Mouse (Mus musculus) hindbrain, postnatal 0 days (tissue): Measurements from ENCODE around the gene Sema5b. TPM values are rescaled to one million over a fixed set of nuclear protein-coding genes. Genes with fewer than 3 reads are reported as not detected.

ENCODE experiments used
- ATAC-seq: fragments of 200-750 bp; cut with Nextera tagmentation; 2 replicates; pipeline ENCODE4 v1.8.0; 2017; ENCODE audit warnings: mild to moderate bottlenecking, moderate TSS enrichment, moderate library complexity
- DNase-seq: peaks from one replicate; pipeline ENCODE4 v3.0.0-alpha.2; 2015; ENCODE audit warnings: low spot score
- H3K27ac ChIP-seq: fragments of 300-500 bp; sonication (generic); 2 replicates; pipeline ENCODE4 v1.5.1; 2014; ENCODE audit warnings: mild to moderate bottlenecking
- H3K27me3 ChIP-seq: fragments of 300-500 bp; sonication (generic); 2 replicates; pipeline ENCODE4 v1.6.1; 2014; ENCODE audit warnings: low read length, mixed read lengths; ENCODE audit not compliant: insufficient read depth
- H3K36me3 ChIP-seq: fragments of 300-500 bp; sonication (generic); 2 replicates; pipeline ENCODE4 v1.6.1; 2014; ENCODE audit warnings: low read length, mixed read lengths; ENCODE audit not compliant: insufficient read depth
- H3K4me1 ChIP-seq: fragments of 300-500 bp; sonication (generic); 2 replicates; pipeline ENCODE4 v1.6.1; 2014; ENCODE audit warnings: antibody characterized with exemption, low read length, mixed read lengths; ENCODE audit not compliant: insufficient read depth
- H3K4me2 ChIP-seq: fragments of 300-500 bp; sonication (generic); 2 replicates; pipeline ENCODE4 v1.6.1; 2014; ENCODE audit warnings: low read depth, mild to moderate bottlenecking, low read length, moderate library complexity, mixed read lengths
- H3K4me3 ChIP-seq: fragments of 300-500 bp; sonication (generic); 2 replicates; pipeline ENCODE4 v1.5.1; 2014; ENCODE audit warnings: low read length
- H3K9ac ChIP-seq: fragments of 300-500 bp; sonication (generic); replicated peaks from 2 replicates; pipeline ENCODE4 v1.6.1; 2014; ENCODE audit warnings: mild to moderate bottlenecking, low read length, moderate library complexity, mixed read lengths
- H3K9me3 ChIP-seq: fragments of 300-500 bp; sonication (generic); 2 replicates; pipeline ENCODE4 v1.6.1; 2016; ENCODE audit warnings: low read length, mixed read lengths
- CTCF ChIP-seq: IDR thresholded peaks from 2 replicates; pipeline ENCODE4 v1.5.1; 2016; ENCODE audit warnings: antibody characterized with exemption, control low read depth, low read depth
- WGBS: fragments of 180-500 bp; shearing (Covaris S2); extraction: QIAGEN DNeasy Blood & Tissue Kit; methylation state at CpG from one replicate; pipeline ENCODE4 v1.1.7; 2014; 5-methylcytosine and 5-hydroxymethylcytosine counted together
- polyA plus RNA-seq: library from polyadenylated mRNA; unstranded; fragments of >200 nt; fragmentation: Nextera tagmentation; extraction: Ambion mirVana; gene quantifications from 2 replicates; pipeline ENCODE4 v1.2.1, GENCODE M21; 2015
- total RNA-seq: library from RNA; depleted of rRNA; stranded (reverse); fragments of >200 nt; gene quantifications from 2 replicates; pipeline ENCODE4 v1.2.3, GENCODE M21; 2014; rRNA removed

Gene Sema5b
- total RNA-seq = 37.0 and 47.0 TPM in 2 replicates
- 12.3 and 14.8 TPM in 2 replicates for polyA plus RNA-seq

- Histone ChIP-seq H3K4me1 (no peaks in the 10 kb centered on the region; the same call in 1 of the 2 replicates), H3K9me3 (no peaks in the 10 kb centered on the region), H3K4me2 (peak within 1 kb of the TSS; percentile 83), H3K9ac (peak within 1 kb of the TSS; percentile 56), H3K27ac (peak within 1 kb of the TSS; percentile 64; the same call in 1 of the 2 replicates), H3K36me3 (no peaks in the 10 kb centered on the region), H3K27me3 (no peaks in the 10 kb centered on the region), H3K4me3 (peak within 1 kb of the TSS; percentile 72)
- peak; percentile 88 for DNase-seq
- peak; percentile 90 for ATAC-seq
- WGBS = 3% methylated on average over 51 of the region's 54 CpGs
- TF ChIP-seq CTCF = peak; percentile 71; the same call in 1 of the 2 replicates
These were observed at the start of gene Sema5b for GRCm38 (mm10) chr16:35541117-35541641. Sema5b (plus strand) TSS chr16:35541145.

DNA sequence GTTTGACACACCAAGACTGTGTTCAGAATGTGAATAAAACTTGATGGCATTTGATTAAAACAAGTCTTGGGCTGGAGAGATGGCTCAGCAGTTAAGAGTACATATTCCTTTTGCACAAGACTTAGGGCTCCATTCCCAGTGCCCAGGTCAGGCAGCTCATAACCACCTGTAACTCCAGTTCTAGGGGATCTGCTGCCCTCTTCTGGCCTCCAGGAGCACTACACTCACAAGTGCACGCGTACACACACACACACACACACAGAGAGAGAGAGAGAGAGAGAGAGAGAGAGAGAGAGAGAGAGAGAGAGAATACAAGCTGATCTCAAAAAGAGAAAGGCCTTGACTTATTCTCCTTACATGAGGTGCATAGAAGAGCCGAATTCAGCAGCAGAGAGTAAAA is 40.6 kb upstream of the Sema5b start:
- no peak overlapping the region for H3K27ac ChIP-seq
- DNase-seq = no peak
- H3K9me3 ChIP-seq = no peaks in the 10 kb centered on the region
- H3K4me2 ChIP-seq = no peak overlapping the region
- no peak for ATAC-seq
- no peaks in the 10 kb centered on the region for H3K36me3 ChIP-seq
- H3K9ac ChIP-seq = no peak overlapping the region
- WGBS = 94% methylated on average over 3 of the region's 3 CpGs
- H3K4me3 ChIP-seq = no peak overlapping the region
- no peaks in the 10 kb centered on the region for H3K27me3 ChIP-seq
- H3K4me1 ChIP-seq = no peaks in the 10 kb centered on the region
- no peak for TF ChIP-seq CTCF

DNA sequence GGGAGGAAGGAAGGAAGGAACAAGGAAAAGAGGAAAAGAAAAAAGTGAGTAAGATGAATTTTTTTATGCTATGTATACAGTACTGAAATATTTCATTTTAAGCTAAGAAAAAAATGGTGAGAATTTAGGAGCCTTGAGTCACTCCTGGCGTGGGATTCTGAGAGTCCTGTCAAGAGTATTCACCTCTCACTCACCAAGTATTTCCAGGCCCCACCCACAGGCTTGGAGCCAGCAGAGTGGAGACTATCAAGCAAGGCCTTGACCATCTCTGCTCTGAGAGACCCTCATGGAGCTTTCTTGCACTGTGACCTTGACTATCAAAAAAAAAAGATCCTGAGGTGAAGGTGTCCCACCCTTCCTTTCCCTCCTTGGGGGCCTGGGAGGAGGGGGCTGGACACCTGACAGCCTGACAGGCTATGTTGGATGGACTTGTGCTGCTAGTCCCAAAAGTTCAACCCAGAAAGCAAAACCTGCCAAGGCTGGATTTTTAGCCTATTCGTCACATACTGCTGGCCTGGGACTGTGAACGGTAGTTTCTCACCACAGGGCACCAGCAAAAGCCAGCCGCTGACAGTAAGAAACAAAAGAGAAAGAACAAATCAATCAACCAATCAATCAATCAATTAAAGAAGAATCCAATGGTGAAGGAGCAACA is 39.7 kb upstream of the Sema5b start:
- H3K4me3 ChIP-seq = no peak overlapping the region
- no peak for DNase-seq
- H3K9me3 ChIP-seq = no peaks in the 10 kb centered on the region
- no peak for ATAC-seq
- no peak for TF ChIP-seq CTCF
- H3K36me3 ChIP-seq = no peaks in the 10 kb centered on the region
- H3K27ac ChIP-seq = no peak overlapping the region
- no peaks in the 10 kb centered on the region for H3K4me1 ChIP-seq
- no peak overlapping the region for H3K9ac ChIP-seq
- H3K27me3 ChIP-seq = no peaks in the 10 kb centered on the region
- 52% methylated on average over 4 of the region's 4 CpGs for WGBS
- no peak overlapping the region for H3K4me2 ChIP-seq

DNA sequence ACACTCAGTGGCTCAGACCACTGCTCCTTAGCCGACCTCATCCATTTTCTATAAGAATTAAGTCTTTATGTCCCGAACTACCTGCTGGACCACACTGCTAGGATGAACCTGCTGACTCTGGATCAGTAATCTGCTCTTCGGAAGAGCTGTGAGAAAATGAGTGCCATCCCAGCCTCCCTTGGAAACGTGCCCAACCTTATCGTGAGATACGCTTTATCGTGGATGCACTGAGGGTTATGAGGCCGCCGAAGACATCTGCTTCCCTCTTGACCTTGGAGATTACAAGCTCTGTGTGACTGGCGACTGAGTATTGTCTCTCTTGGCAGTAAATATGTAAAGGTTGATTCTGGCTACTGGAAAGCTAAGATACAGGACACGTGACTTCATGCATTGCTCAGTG is 38.5 kb upstream of the Sema5b start:
- Histone ChIP-seq H3K9me3 (no peaks in the 10 kb centered on the region), H3K27me3 (no peaks in the 10 kb centered on the region), H3K4me3 (no peak overlapping the region), H3K27ac (no peak overlapping the region), H3K4me2 (no peak overlapping the region), H3K36me3 (no peaks in the 10 kb centered on the region), H3K4me1 (no peaks in the 10 kb centered on the region), H3K9ac (no peak overlapping the region)
- DNase-seq (no peak), ATAC-seq (no peak)
- 69% methylated on average over 11 of the region's 11 CpGs for WGBS
- no peak for TF ChIP-seq CTCF

DNA sequence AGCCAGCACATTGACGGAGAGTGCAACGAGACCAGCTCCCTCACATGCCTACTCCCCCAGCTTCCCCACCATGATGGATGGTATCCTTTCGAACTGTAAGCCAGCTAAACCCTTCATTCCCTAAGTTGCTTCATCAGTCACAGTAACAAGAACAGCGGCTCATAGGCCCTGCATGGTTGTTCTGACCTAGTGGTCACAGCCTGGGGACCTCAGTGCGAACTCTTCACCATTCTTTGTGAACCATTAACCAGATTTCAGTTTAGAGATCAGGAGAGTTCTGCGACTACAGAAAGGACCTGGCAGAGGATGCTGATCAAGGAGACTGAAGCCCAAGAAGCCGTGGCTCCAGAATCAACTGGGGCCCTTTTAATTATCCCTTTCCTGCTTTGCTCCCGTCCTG is 36.7 kb upstream of the Sema5b start:
- H3K9me3 ChIP-seq = no peaks in the 10 kb centered on the region
- DNase-seq (no peak), ATAC-seq (no peak)
- TF ChIP-seq CTCF = no peak
- no peaks in the 10 kb centered on the region for H3K36me3 ChIP-seq
- 82% methylated on average over 8 of the region's 8 CpGs for WGBS
- H3K4me1 ChIP-seq = no peaks in the 10 kb centered on the region
- no peak overlapping the region for H3K27ac ChIP-seq
- H3K9ac ChIP-seq = no peak overlapping the region
- H3K4me2 ChIP-seq = no peak overlapping the region
- no peak overlapping the region for H3K4me3 ChIP-seq
- no peaks in the 10 kb centered on the region for H3K27me3 ChIP-seq

DNA sequence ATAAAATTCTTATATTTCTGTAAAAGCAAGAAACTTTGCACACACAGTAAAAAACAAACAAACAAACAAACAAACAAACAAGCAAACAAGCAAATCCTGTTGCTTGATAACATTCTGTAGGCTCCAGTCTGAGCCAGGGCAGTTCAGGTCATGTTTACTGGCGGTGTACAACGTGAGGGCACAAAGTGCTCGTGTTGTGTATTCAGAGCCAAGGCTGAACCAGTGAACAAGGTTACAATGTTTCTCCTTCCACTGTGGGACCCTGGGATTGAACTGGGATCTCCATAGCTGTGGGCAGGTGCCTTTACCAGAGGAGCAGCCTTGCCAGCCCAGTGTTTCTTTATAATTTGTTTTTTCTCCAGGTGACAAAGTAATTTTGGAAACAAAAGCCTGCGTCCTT is 35.2 kb upstream of the Sema5b start:
- Histone ChIP-seq H3K27ac (no peak overlapping the region), H3K4me2 (no peak overlapping the region), H3K27me3 (no peaks in the 10 kb centered on the region), H3K4me3 (no peak overlapping the region), H3K9ac (no peak overlapping the region), H3K36me3 (no peaks in the 10 kb centered on the region), H3K9me3 (no peaks in the 10 kb centered on the region), H3K4me1 (no peaks in the 10 kb centered on the region)
- WGBS = 81% methylated on average over 4 of the region's 4 CpGs
- no peak for DNase-seq
- no peak for ATAC-seq
- TF ChIP-seq CTCF = no peak

- no peak overlapping the region for H3K4me2 ChIP-seq
These were observed 32.4 kb upstream of the Sema5b start for GRCm38 (mm10) chr16:35508581-35508980.

More at GRCm38 (mm10) chr16:35508581-35508980, 32.4 kb upstream of the Sema5b start:
- no peaks in the 10 kb centered on the region for H3K9me3 ChIP-seq
- H3K27me3 ChIP-seq = no peaks in the 10 kb centered on the region
- no peak overlapping the region for H3K27ac ChIP-seq
- no peak overlapping the region for H3K4me3 ChIP-seq
- DNase-seq (no peak), ATAC-seq (no peak)
- no peaks in the 10 kb centered on the region for H3K4me1 ChIP-seq
- no peak for TF ChIP-seq CTCF
- no peak overlapping the region for H3K9ac ChIP-seq
- H3K36me3 ChIP-seq = no peaks in the 10 kb centered on the region
- 79% methylated on average over 6 of the region's 6 CpGs for WGBS
